In genomic region chr14:118890101-118890500, GRCm38 (mm10) we compare ENCODE assay signal across 14 mouse cellular contexts. TPM values are rescaled to one million over a fixed set of nuclear protein-coding genes. Genes with fewer than 3 reads are reported as not detected.
DNase-seq lines count a peak whose midpoint lies in the region; TF ChIP-seq lines count a peak whose summit lies in the region.
"Had no signal": no experiment of that assay in that cellular context is flagged by ENCODE, and none has a peak within 500 bp of the region (broad histone marks: within the 10 kb centered on the region; RNA-seq: fewer than 3 reads in every experiment).

No protein-coding gene starts in this region.

- peak overlapping the region; percentile 73 for H3K27ac ChIP-seq in layer of hippocampus, adult 2 months
- H3K27ac ChIP-seq: forebrain, embryonic 12.5 days; hindbrain, embryonic 14.5 days; intestine, embryonic 15.5 days had no signal

- no peak for TF ChIP-seq CTCF in layer of hippocampus, adult 2 months (conservative IDR thresholded peaks at IDR 0.05)

- DNase-seq in layer of hippocampus, adult 2 months (ENCODE audit: low spot score in 2 of 2), result peak; percentile 51 to 81
- DNase-seq in layer of hippocampus, postnatal 10 days (ENCODE audit: low spot score in 2 of 2), result no peak
- peak; percentile 82 for DNase-seq in frontal cortex, adult 2 months (ENCODE audit: extremely low spot score in 1 of 2, low spot score in 1 of 2)
- peak; percentile 65 to 69 for DNase-seq in left cerebral cortex, adult 18-20 months (ENCODE audit: low spot score in 2 of 2)
- DNase-seq in right cerebral cortex, postnatal 36 days (ENCODE audit: low spot score in 2 of 2), result peak; percentile 66 to 84
- no peak for DNase-seq in ovary, postnatal 10 days (ENCODE audit: low spot score)
- no peak for DNase-seq in ovary, adult 18-20 months (ENCODE audit: low spot score)
- DNase-seq: adrenal gland, postnatal 14 days; cerebellum, adult 9-11 months; gastrocnemius, postnatal 14 days; lung, postnatal 14 days had no signal

- no peak overlapping the region for H3K4me3 ChIP-seq in layer of hippocampus, adult 2 months
- H3K4me3 ChIP-seq: forebrain, embryonic 12.5 days; intestine, embryonic 15.5 days had no signal

RNA-seq across cellular contexts. Expression of gene Dzip1, which starts 35.2 kb away (rescaled TPM):
- total RNA-seq in layer of hippocampus, adult 2 months (2021), result 100 to 1,000 TPM; 119 to 128 TPM
- total RNA-seq in layer of hippocampus, postnatal 10 days (2021), result 100 to 1,000 TPM; 127 to 138 TPM
- polyA plus RNA-seq in frontal cortex, adult 2 months (2012; rRNA removed), result 112 and 121 TPM in 2 replicates
- total RNA-seq in left cerebral cortex, adult 18-20 months (2021), result 100 to 1,000 TPM; 107 to 113 TPM

RNA-seq across cellular contexts. Expression of gene Dnajc3, which starts 47.7 kb away (rescaled TPM):
- total RNA-seq in layer of hippocampus, adult 2 months (2021), result 10 to 100 TPM; 34.7 to 37.3 TPM
- 10 to 100 TPM; 28.1 to 30.1 TPM for total RNA-seq in layer of hippocampus, postnatal 10 days (2021)
- 20.1 and 22.2 TPM in 2 replicates for polyA plus RNA-seq in frontal cortex, adult 2 months (2012; rRNA removed)
- total RNA-seq in left cerebral cortex, adult 18-20 months (2021), result 10 to 100 TPM; 38.8 to 44.4 TPM

Comparison
In these comparisons a context has a peak if more than half of its experiments do, and no peak if none do; other contexts are left out.
1. DNase-seq: peak in layer of hippocampus, adult 2 months (2 of 2), frontal cortex, adult 2 months (2 of 2), left cerebral cortex, adult 18-20 months (2 of 2) and right cerebral cortex, postnatal 36 days (2 of 2); none in layer of hippocampus, postnatal 10 days (0 of 2), ovary, postnatal 10 days (single experiment) and ovary, adult 18-20 months (single experiment).